Mouse (Mus musculus) bone marrow macrophage, adult 2 months (primary cell): ENCODE results near the gene Nme7.

Source experiments
- CTCF ChIP-seq: IDR thresholded peaks from 2 replicates; pipeline ENCODE4 v1.5.1; 2012; ENCODE audit warnings: low read depth, mild to moderate bottlenecking, low read length, moderate library complexity
- POLR2A ChIP-seq: IDR thresholded peaks from 2 replicates; pipeline ENCODE4 v1.6.1; 2012; ENCODE audit warnings: mild to moderate bottlenecking, low read depth, low read length, borderline replicate concordance

- no peak for TF ChIP-seq POLR2A
- TF ChIP-seq CTCF, result no peak
Measured at GRCm38 (mm10) chr1:164318474-164318873, 14.6 kb downstream of the Nme7 start.
